Comparison of ENCODE assay signal across 37 mouse cellular contexts in the genomic region with DNA sequence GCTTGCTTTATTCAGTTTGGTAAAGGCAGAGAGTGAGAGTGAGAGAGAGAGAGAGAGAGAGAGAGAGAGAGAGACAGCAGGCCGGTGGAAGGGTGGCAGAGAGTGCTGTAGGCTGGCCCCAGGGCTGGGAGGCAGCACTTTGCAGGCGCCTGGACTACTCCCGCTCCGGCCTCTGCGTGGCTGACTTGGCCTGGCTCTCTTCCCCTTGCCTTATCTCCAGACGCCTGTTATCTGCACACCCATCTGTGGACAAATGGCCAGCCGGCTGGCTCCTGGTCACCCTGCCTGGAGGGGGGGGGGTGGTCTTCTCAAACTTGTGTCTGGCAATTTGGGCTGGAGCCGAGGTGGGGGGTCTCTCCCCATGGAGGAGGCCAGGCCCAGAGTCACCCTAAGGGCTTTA. TPM values are rescaled to one million over a fixed set of nuclear protein-coding genes. Genes with fewer than 3 reads are reported as not detected.
A peak's percentile ranks its signal among the peaks of the same experiment; 100 is the strongest.
DNase-seq lines count a peak whose midpoint lies in the region; ATAC-seq and TF ChIP-seq lines count a peak whose summit lies in the region.
"Had no signal": no experiment of that assay in that cellular context is flagged by ENCODE, and none has a peak within 500 bp of the region (broad histone marks: within the 10 kb centered on the region; RNA-seq: fewer than 3 reads in every experiment).

No protein-coding gene starts in this region.

- no peaks in the 10 kb centered on the region for H3K36me3 ChIP-seq in heart, embryonic 10.5 days
- no peaks in the 10 kb centered on the region for H3K36me3 ChIP-seq in heart, adult 2 months (ENCODE audit: control insufficient read depth, insufficient read depth, low read length)
- H3K36me3 ChIP-seq in limb, embryonic 12.5 days: no peaks in the 10 kb centered on the region
- no peaks in the 10 kb centered on the region for H3K36me3 ChIP-seq in limb, embryonic 10.5 days
- H3K36me3 ChIP-seq: embryonic facial prominence, embryonic 12.5 days; heart, embryonic 15.5 days; hindbrain, embryonic 12.5 days; liver, embryonic 15.5 days; midbrain, embryonic 12.5 days; neural tube, embryonic 12.5 days had no signal

- no peak for TF ChIP-seq POLR2A in heart, adult 2 months (IDR thresholded peaks at IDR 0.05; ENCODE audit: insufficient read depth, low read depth, low read length)

- no peaks in the 10 kb centered on the region for H3K9me3 ChIP-seq in heart, embryonic 10.5 days
- H3K9me3 ChIP-seq in limb, embryonic 12.5 days: no peaks in the 10 kb centered on the region
- no peaks in the 10 kb centered on the region for H3K9me3 ChIP-seq in limb, embryonic 10.5 days (replicated peaks)
- H3K9me3 ChIP-seq: embryonic facial prominence, embryonic 12.5 days; heart, embryonic 15.5 days; hindbrain, embryonic 12.5 days; liver, embryonic 15.5 days; megakaryocyte, embryonic 14.5 days; midbrain, embryonic 12.5 days; neural tube, embryonic 12.5 days had no signal

- no peak overlapping the region for H3K9ac ChIP-seq in heart, adult 2 months (ENCODE audit: low read depth, low read length)
- no peak overlapping the region for H3K9ac ChIP-seq in limb, embryonic 12.5 days (replicated peaks)
- H3K9ac ChIP-seq: embryonic facial prominence, embryonic 12.5 days; forebrain, postnatal 0 days; heart, embryonic 15.5 days; hindbrain, embryonic 12.5 days; liver, embryonic 15.5 days; midbrain, embryonic 12.5 days; neural tube, embryonic 12.5 days had no signal

- H3K27ac ChIP-seq in heart, embryonic 10.5 days: peak overlapping the region; percentile 77
- H3K27ac ChIP-seq in heart, adult 2 months: no peak overlapping the region
- H3K27ac ChIP-seq in limb, embryonic 12.5 days: no peak overlapping the region
- no peak overlapping the region; the same call in 1 of the 2 replicates for H3K27ac ChIP-seq in limb, embryonic 10.5 days
- H3K27ac ChIP-seq: embryonic facial prominence, embryonic 12.5 days; heart, embryonic 15.5 days; hindbrain, embryonic 12.5 days; hindbrain, postnatal 0 days; liver, embryonic 15.5 days; midbrain, embryonic 12.5 days; neural tube, embryonic 12.5 days had no signal

- ATAC-seq in limb, embryonic 12.5 days (ENCODE audit: insufficient number of reproducible peaks, insufficient read depth, low FRiP score, low TSS enrichment, low read depth): peak; percentile 32; the same call in 1 of the 2 replicates
- ATAC-seq: forebrain, postnatal 0 days; hindbrain, postnatal 0 days; intestine, postnatal 0 days had no signal

- WGBS in heart, embryonic 10.5 days: 3% methylated on average over 8 of the region's 8 CpGs
- WGBS in heart, adult 2 months: 39% methylated on average over 8 of the region's 8 CpGs
- WGBS in limb, embryonic 12.5 days: 31% methylated on average over 8 of the region's 8 CpGs
- WGBS in limb, embryonic 10.5 days: 9% methylated on average over 8 of the region's 8 CpGs

- H3K4me2 ChIP-seq in limb, embryonic 12.5 days: no peak overlapping the region
- H3K4me2 ChIP-seq: embryonic facial prominence, embryonic 12.5 days; heart, embryonic 15.5 days; hindbrain, embryonic 12.5 days; liver, embryonic 15.5 days; midbrain, embryonic 12.5 days; neural tube, embryonic 12.5 days had no signal

- H3K4me3 ChIP-seq in heart, embryonic 10.5 days: no peak overlapping the region
- no peak overlapping the region for H3K4me3 ChIP-seq in heart, adult 2 months
- H3K4me3 ChIP-seq in limb, embryonic 12.5 days (replicated peaks): no peak overlapping the region
- no peak overlapping the region for H3K4me3 ChIP-seq in limb, embryonic 10.5 days
- H3K4me3 ChIP-seq: embryonic facial prominence, embryonic 12.5 days; heart, embryonic 15.5 days; hindbrain, embryonic 12.5 days; liver, embryonic 15.5 days; megakaryocyte, embryonic 14.5 days; midbrain, embryonic 12.5 days; myocyte; neural tube, embryonic 12.5 days had no signal

- H3K27me3 ChIP-seq in heart, embryonic 10.5 days (ENCODE audit: insufficient read depth, poor library complexity, severe bottlenecking): peaks cover 5% of the 10 kb centered on the region; the same call in 1 of the 2 replicates
- H3K27me3 ChIP-seq in heart, adult 2 months (ENCODE audit: control insufficient read depth, insufficient read depth, low read length): no peaks in the 10 kb centered on the region
- peaks cover 29% of the 10 kb centered on the region for H3K27me3 ChIP-seq in limb, embryonic 12.5 days
- peaks cover 57% of the 10 kb centered on the region for H3K27me3 ChIP-seq in limb, embryonic 10.5 days (ENCODE audit: low read depth, poor library complexity, severe bottlenecking)
- H3K27me3 ChIP-seq: neural tube, embryonic 12.5 days had no signal

- TF ChIP-seq CTCF in heart, adult 2 months (IDR thresholded peaks at IDR 0.05): no peak

- DNase-seq in heart, embryonic 10.5 days (ENCODE audit: low spot score): no peak
- no peak for DNase-seq in heart, adult 2 months
- DNase-seq in limb, embryonic 10.5 days (ENCODE audit: low spot score): no peak
- DNase-seq in 3T3-L1 (ENCODE audit: low read depth, low spot score) (peak; percentile 8), MN1 (ENCODE audit: low spot score) (peak; percentile 74)
- DNase-seq in kidney, postnatal 25 days: no peak
- DNase-seq: adrenal gland, adult 8-10 months; cerebellum, adult 11 months; cerebellum, adult 9-10 months; cerebellum, postnatal 36 days; forebrain, postnatal 0 days; heart, postnatal 36 days; kidney, adult 9 months; kidney, postnatal 10 days; layer of hippocampus, adult 9-11 months; lung, postnatal 36 days; right cerebral cortex, adult 18-20 months; spleen, adult 18-20 months; thymus, adult 2 months; thymus, postnatal 4 days had no signal

- intact Hi-C loops in heart, adult 2 months (cut with DNase I): no loop called here

- peaks cover 55% of the 10 kb centered on the region for H3K4me1 ChIP-seq in heart, embryonic 10.5 days
- no peaks in the 10 kb centered on the region for H3K4me1 ChIP-seq in heart, adult 2 months (ENCODE audit: control insufficient read depth, insufficient read depth, low read length)
- peaks cover 3% of the 10 kb centered on the region; the same call in 1 of the 2 replicates for H3K4me1 ChIP-seq in limb, embryonic 12.5 days (replicated peaks)
- H3K4me1 ChIP-seq in limb, embryonic 10.5 days: peaks cover 28% of the 10 kb centered on the region
- H3K4me1 ChIP-seq: liver, embryonic 15.5 days; megakaryocyte, embryonic 14.5 days; midbrain, embryonic 12.5 days; neural tube, embryonic 12.5 days had no signal

- TF ChIP-seq EP300 in heart, adult 2 months (IDR thresholded peaks at IDR 0.05; ENCODE audit: insufficient read depth, low read depth, low read length): no peak

- H3K79me2 ChIP-seq in heart, adult 2 months (replicated peaks; ENCODE audit: control insufficient read depth, insufficient read depth, low read length): no peaks in the 10 kb centered on the region

RNA-seq across cellular contexts. Expression of gene Hand1, which starts 32.0 kb away (rescaled TPM):
- polyA plus RNA-seq in heart, embryonic 10.5 days (2016; fragmentation: Nextera tagmentation; extraction: Ambion mirVana): 95.3 and 106 TPM in 2 replicates
- not detected for total RNA-seq in heart, adult 2 months (2021)
- not detected in 2 replicates for polyA plus RNA-seq in heart, adult 2 months (2012; rRNA removed)
- polyA plus RNA-seq in limb, embryonic 12.5 days (2016; fragmentation: Nextera tagmentation; extraction: Ambion mirVana): 1.9 and 2.3 TPM in 2 replicates
- polyA plus RNA-seq in limb, embryonic 10.5 days (2016; fragmentation: Nextera tagmentation; extraction: Ambion mirVana): 3.3 and 8.5 TPM in 2 replicates
- total RNA-seq: forebrain, postnatal 0 days; gastrocnemius, adult 8-10 months; gastrocnemius, postnatal 4 days; heart, postnatal 36 days; hindbrain, postnatal 0 days; left cerebral cortex, postnatal 10 days; liver, adult 2 months; midbrain, postnatal 0 days had no signal
- polyA plus RNA-seq: forebrain, embryonic 11.5 days; forebrain, postnatal 0 days; hindbrain, postnatal 0 days; liver, adult 2 months; midbrain, embryonic 12.5 days; midbrain, postnatal 0 days; myocyte had no signal

Comparison
In these comparisons a context has a peak if more than half of its experiments do, and no peak if none do; other contexts are left out.
1. RNA of gene Hand1, which starts 32.0 kb away (polyA plus RNA-seq): 95.3 to 106 TPM in heart, embryonic 10.5 days; 3.3 to 8.5 TPM in limb, embryonic 10.5 days, 1.9 to 2.3 TPM in limb, embryonic 12.5 days and not detected in heart, adult 2 months; every median in the first group is over 10 times any median in the second.
2. DNase-seq: peak in 3T3-L1 (single experiment) and MN1 (single experiment); none in heart, embryonic 10.5 days (single experiment), heart, adult 2 months (0 of 2), limb, embryonic 10.5 days (single experiment) and kidney, postnatal 25 days (0 of 2).